Mouse (Mus musculus) heart, postnatal 10 days (tissue): ENCODE measurements around the gene Bcl9. TPM values are rescaled to one million over a fixed set of nuclear protein-coding genes. Genes with fewer than 3 reads are reported as not detected.

Experiments
- DNase-seq, 2 experiments: peaks; one replicate each; pipeline ENCODE4 v3.0.0; 2021
- intact Hi-C: fragments of 180-260 bp; cut with DNase I; formaldehyde crosslinking; loops from one replicate; pipeline ENCODE4 v1.15.1; 2025
- total RNA-seq, 2 experiments: library from RNA; stranded (reverse); gene quantifications; 2 replicates each; pipeline ENCODE4 v1.2.3; 2021

Bcl9 gene
- total RNA-seq, 2 experiments from 2014 or later = 26.0 to 26.8 TPM

DNA sequence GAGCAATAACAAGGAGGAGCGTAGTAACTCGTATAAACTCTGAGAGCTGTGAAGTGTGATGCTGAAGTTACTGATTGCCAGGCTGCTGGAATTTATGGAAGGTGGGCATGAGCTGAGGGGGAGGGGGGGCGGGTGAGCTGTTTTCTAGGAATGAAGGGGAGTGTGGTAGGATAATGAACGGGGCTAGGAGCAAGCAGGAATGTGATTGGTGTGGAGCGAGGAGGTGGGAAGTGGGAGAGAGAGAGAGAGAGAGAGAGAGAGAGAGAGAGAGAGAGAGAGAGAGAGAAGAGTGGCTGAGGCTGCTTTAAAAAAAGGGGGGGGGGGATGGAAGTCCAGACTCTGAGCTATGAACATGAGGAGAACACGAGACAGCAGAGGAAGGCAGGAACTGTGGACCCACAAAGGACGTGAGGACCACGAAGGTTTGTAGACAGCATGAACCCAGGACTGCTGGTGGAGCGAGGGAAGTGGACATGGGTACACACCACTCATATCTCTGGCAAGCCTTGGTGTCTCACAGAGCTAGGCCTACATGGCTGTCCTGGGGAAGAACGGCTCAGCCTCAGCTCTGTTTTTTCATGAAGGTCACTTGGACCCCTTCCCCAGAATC, 1.2 kb upstream of the Bcl9 start:
- intact Hi-C loops = loop anchor here (5.0 kb wide), 1 partner anchor 97 kb away; no protein-coding TSS in a partner anchor
- DNase-seq = no peak

DNA sequence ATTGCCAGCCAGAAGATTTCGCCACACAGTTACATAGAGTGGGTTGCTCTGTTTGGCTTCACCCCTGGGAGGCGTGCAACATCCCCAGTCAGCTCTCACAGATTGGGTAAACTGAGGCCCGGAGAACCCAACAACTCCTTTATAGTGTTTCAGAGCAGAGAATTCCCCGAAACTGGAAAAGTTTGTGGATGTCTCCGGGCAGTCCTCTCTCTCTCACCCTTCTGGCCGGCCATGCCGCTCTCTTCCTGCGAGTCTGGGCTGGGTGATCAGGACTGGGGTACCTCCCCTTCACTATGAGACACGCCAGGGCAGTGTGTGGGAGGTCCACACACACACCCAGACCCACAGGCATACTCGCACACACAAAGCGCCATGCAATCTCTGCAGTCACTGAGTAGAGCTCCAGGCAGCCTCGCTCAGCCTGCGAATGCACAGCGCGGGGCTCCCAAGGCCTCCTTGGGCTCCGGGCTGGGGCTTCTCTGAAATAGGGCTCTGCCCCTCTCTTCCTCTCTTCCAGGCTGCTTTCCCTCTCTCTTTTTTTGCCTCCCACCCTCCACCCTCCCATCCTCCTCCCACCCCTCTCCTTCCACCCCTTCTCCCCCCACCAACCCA, 670 bp downstream of the Bcl9 start:
- DNase-seq = peak; percentile 62 to 71
- intact Hi-C loops = loop anchor here (1.0 to 5.0 kb wide), 2 partner anchors 70 to 95 kb away; no protein-coding TSS in a partner anchor

DNA sequence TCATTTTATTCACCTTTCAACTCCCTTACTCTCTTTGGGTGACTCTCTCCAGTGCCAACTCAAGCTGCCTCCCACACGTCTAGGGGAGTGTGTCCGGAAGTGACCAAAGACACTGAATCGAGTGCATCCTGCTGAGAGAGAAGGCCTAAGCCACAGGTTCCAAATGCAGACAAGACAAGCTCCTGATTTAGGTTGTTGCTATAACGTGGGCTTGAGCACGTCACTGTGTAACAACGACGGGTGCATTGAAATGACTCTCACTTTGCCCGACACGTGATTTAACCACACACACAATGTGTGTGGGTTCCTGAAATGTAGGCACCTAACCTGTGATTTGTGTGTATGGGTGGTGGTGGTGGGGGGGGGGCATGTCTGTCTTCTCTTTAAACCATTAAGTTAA, 3.4 kb downstream of the Bcl9 start:
- no peak for DNase-seq
- intact Hi-C loops = no loop called here

DNA sequence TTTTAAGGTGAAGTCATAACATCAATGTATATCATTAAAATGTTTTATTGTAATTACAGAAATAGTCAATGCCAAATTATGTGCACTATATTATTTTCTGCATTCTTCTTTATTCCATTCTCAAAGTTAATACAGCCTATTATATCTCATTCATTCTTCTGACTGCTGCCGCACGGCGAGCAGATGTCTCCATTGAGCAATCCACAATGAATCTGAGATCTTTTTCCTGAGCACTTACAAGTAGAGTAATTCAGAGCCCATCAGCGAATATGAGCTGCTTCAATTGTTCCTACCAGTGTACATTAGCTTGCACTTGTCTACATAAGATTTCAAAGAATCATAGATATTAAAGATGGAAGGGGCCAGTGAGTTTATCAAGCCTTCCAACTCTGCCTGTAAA, 12.8 kb downstream of the Bcl9 start:
- DNase-seq = no peak
- intact Hi-C loops = no loop called here

DNA sequence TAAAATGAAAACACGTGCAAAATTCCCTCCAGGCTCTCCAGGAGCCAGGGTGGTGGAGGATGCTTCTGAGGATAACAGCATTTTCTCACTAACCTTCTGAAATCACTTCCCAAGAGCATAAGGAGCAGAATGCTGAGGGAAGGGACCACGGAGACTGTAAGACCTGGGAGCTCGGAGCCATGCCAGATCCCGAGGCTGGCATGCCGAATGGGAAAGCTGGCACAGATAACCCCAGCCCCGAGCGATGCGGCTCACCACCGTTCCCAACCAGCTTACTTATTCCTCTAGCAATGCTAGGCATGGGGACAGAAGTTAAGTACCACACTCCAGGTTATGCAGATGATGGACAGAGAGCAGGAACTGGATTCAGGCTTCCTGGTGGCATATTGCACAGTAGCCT, 13.7 kb downstream of the Bcl9 start:
- intact Hi-C loops = no loop called here
- DNase-seq = no peak

DNA sequence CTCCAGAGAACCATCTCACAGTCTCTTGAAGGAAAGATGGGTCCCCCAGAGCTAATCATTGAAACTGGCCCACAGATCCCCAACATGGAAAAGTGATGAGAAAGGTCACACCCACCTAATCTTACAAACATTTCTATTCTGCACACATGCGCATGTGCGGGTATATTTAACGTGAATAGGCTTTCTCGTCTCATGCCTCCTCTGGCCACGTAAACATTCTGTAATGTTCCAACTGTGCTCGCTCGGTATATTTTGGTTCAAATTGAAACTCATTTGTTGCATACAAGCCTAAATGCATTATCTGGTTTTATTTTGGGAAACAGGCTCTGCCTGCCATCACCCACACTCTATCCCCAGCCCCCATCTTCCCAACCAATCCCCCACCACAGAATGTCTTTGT, 16.3 kb downstream of the Bcl9 start:
- intact Hi-C loops = no loop called here
- no peak for DNase-seq

DNA sequence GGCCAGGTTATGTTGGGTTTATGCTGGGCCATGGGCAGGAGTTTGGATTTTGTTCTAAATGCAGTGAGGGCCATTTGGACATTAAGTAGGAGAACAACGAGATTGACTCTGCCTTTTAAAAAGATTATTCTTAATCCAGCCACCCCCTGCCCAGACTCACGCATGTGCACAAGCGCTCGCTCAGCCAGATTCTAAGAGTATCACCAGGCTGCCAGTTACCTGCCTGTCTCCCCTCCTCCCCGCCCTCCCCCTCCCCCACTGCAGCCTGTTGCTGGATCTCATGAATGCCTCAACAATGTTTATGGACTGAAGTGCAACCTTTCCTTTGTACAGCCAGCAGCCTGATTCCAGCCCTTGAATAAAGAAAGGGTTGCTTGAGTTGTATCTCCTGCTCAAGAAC, 22.0 kb downstream of the Bcl9 start:
- intact Hi-C loops = no loop called here
- DNase-seq = no peak

DNA sequence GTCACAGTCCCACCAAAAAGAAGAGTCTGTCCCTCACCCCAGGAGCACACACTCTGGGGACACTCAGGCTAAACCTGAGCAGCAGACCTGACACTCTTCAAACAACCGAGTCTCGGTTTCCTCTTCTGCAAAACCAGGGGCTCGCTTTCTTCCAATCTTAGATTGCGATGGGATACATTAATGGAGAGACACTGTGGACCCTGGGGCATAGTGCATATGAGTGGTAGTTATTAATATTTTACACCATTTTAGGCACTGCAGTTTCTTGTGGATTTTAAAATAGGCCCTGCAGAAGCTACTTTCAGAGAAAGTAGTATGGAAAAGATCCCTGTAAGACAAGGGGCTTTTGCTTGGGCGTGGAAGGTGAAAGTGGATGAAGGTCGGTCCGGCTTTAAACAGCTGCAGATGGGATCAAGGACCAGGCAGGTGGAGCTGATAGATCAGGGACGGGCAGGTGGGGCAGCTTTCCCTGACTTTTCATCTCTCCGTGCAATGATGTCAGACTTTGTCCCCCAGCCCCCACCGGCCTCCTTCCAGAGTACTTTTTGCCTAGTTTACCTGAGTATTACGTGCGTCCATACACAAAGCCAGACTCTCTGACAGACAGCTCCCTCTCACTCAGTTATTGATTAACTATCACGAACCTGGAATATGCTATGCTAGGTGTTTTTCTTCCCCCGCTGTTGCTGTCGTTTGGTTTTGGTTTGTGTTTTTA, 23.0 kb downstream of the Bcl9 start:
- DNase-seq = no peak
- intact Hi-C loops = no loop called here

DNA sequence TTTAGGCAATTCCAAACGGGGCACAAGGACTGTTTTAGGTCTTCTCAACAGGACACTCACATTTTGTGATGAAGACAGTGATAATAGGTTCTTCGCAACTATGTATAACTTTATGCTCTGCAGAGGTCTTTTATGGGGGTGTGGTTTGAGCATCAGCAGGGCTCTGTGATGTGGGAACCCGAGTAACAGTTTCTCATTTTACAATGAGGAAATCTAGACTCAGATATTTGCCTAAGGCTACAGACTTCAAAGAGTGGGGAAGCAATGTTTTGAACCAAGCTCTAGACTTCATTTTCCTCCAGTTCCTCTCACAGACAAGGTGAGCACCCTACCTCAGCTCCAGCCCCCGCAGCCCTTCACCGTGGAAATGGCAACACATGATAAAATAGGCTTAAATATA, 23.8 kb downstream of the Bcl9 start:
- intact Hi-C loops = no loop called here

DNA sequence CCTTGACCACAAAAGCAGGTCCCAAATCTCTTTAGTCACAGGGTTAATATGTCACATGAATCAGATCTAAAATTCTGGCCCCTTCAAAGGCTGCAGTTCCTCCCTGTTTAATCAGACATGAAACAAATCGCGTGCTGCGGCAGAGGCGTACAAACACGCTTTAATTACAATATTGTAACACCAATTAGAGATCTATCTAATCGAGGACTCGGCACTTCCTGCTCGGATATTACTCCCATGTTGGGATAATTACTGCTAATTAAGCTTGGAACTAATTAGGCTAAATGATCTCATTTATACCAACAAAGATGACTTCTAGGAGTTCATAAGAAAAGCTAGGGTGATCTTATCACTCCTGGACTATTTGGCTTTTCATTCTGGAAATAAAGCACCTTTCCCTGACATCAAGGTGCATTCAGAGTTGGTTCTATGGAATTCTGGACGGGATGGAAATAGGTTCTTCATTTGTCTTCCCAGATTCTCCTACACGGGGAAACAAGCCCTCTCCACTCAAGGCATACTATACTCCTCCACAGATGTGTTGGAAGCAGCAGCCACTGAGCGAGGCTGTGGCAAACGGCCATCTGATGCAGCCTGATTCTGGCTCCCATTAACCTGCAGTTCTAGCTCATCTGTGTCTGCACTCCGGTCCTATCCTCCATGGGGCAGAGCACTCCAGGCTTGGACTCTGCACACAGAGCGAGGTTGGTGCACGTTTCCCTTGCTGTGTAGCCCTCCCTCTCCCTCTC, 31.9 kb downstream of the Bcl9 start:
- intact Hi-C loops = no loop called here

More for the DNA sequence above, 23.8 kb downstream of the Bcl9 start:
- no peak for DNase-seq

DNA sequence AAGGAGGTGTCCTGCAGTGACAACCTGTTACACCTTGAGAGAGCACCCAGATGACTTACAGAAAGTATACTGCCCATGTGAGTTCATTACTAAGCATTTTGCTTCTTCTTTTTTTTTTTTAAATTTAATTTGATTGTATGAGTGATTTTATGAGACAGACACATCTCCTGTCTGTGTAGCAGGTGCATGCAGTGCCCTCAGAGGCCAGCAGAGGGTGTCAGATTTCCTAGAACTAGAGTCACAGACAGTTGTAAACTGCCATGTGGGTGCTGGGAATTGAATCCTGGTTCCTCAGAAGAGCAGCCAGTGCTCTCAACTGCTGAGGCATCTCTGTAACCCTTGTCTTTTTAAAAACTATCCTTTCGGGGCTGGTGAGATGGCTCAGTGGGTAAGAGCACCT, 35.5 kb downstream of the Bcl9 start:
- intact Hi-C loops = no loop called here
- no peak for DNase-seq

More for the DNA sequence above, 31.9 kb downstream of the Bcl9 start:
- DNase-seq = no peak

DNA sequence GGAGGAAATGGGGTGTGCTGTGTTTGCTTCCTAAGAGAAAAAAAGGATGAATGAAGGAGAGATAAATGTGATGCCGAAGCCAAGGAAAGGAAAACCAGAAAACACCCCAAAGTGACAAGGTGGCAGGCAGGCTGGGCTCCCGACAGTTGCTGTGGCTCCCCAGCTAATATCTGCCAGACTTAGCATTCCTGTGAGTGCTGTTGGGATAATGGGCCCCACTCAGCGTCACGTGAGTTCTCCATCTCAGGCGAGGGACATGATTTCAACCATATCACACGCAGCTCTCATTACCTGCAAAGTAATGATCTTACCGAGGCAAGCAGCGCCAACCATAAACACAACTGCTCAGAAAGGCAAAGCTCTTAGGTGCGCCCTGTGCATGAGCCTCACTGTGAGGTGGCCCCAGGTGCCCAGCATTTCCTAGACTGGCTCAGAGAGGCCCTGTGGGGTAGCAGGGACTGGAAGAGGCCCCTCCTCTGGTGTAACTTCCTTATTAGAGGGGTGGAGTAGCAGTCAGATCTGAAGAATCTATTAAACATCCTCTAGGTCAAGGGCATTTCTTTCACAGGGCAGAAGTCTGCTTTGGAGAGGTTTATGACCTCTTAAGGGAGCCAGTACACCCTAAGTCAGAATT, 41.9 kb downstream of the Bcl9 start:
- intact Hi-C loops = no loop called here
- no peak for DNase-seq

DNA sequence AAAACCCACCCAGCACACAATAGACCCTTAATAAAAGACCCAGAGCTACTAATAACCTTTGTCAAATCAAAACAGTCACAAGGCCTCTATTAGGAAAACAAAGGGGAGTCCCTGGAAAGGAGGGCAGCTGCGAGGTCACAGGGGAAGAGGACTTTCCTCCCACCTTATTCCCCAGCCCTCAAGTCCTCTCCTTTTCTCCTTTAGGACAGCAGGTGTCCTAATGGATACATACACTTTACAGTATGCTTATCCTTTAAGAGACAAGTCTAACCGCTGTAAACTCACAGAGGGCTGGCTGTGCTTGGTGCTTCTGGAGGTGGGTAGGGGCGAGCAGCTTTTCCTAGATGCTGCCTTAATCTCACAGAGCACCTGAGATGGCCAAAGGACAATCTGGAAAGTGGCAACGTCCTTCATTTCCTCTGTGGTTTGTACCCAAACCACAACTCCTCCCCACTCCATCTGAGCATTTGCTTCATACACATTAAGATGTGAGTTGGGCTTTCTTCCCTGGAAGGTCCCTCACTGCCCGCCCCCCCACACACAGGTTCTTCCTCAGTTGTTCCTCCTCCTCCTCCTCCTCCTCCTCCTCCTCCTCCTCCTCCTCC, 42.8 kb downstream of the Bcl9 start:
- DNase-seq = no peak
- intact Hi-C loops = no loop called here

DNA sequence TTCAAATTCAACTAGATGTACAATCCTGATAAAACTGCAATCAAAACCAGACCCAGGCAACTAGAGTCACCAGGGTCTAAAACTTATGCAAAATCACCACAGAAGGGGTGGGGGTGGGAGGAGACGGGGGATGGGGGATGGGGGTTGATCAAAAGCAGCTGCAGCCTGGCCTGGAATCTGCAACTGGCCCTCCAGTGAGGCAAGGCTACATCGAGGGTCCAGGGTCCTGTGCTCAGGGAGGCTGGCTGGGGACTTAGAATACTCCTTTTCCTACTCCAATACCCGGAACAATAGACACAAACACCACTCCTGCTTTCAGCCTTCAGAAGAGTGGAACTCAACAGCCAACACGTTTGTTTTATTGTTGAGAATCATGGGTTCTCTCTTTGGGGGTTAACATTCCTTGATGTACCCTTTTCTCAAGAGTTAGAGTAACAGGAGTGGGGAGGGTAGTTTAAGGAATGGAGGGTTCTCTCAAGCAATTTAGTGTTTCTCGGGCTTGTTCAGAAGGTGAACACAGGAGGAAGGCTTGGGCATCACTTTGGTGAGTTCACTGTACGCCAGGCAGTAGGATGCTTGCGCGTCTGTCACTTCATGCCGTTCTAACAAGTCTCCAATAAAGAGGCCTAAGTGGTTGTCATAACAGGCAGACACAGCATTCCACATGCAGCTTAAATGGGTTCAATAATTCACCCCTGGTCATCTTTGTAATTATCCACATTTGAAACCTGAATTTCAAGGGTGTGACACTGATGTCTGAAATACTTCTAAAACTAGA, 43.7 kb downstream of the Bcl9 start:
- intact Hi-C loops = no loop called here
- no peak for DNase-seq

DNA sequence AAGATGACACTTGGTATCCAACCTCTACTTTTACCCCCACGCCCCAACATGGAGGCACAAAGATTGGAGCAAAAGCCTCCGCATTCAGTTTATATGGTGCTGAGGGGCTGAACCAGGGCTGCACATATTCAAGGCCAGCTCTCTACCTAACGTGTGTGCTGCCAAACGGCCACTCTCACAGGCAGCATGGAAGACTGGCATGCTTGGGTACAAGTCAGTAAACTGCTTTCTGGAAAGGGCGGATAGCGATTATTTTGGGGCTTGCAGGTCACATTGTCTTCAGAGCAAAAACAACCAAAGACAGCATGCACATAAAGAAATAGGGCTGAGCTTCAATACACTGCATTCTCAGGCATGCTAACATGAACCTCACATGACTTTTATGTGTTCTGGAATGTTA, 44.8 kb downstream of the Bcl9 start:
- no peak for DNase-seq
- intact Hi-C loops = no loop called here

DNA sequence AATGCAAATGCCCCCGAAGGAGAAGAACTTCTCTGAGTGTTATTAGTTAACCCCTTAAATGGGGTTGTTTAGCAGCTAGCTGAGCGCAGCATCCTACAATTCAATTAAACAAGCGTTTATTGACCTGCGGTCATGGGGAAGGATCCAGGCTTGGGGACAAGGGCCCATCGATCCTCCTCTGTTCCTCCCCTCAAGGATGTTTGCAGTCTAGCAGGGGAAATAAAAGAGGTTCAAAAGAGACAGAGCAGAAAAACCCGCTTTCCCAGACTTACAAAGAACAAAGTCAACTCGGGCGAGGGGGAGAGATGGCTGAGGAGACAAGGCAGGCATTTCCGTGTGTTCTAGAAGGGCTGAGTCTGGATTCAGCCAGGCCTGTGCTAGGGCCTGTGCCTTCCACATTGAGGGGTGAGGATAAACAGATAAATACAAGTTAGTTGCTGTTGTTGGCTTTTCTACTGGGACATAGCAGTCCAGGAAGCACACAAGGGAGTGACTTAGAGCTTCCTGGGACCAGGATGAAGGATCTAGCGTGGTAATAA, 55.0 kb downstream of the Bcl9 start:
- DNase-seq = no peak
- intact Hi-C loops = no loop called here

DNA sequence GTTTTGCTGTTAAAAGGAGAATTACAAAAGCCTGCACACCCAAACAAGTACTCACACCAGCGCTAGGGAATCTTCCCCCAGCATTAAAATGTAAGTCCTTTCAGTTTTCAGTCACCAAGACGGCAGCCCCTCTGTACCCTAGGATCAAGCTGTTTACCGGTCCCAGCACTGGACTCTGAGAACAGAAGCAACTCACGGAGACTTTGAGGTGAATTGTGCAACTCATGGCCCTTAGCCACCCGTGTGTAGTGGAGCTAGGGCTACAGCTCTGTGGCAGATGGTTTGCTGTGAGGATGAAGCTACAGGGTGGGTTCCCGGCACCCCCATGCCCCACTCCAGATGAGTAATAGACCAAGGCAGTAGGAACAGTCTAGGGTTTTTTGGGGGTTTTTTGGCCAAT, 55.9 kb downstream of the Bcl9 start:
- DNase-seq = no peak
- intact Hi-C loops = no loop called here

DNA sequence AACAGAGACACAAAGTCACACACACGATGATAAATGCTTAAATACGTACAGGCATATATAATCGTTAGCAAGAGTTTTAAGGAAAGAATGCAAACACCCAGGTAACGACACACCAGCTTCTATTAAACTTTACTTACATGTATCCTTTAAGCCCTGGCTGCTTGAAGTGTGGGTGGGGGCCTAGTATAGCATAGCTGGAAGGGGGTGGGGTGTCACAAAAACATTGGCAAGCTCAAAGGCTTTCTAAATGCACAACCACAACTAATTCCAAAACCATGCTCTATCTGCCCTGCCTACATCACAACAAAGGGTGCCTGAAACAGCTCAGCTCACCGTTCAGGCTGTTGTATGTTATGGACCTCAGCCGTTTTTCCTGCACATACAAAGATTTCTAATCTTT, 57.9 kb downstream of the Bcl9 start:
- intact Hi-C loops = no loop called here

DNA sequence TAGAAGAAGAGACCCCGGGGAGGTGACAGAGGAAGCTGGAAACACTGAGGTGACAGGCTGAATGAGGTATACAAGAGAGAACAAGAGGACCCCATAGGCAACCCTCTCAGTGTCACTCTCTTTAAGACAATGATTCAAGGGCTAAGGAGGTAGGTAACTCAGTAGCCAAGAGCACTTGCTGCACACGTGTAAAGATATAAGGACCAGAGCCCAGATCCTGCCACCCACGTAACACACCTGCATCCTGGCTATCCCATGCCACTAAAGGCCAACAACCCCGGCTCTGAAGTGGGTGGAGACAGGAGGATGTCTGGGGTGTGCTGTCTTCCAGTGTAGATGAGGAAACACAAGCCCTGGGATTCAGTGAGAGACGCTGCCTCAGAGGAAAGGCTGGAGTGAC, 58.4 kb downstream of the Bcl9 start:
- DNase-seq = no peak
- intact Hi-C loops = no loop called here

More for the DNA sequence above, 57.9 kb downstream of the Bcl9 start:
- DNase-seq = no peak

DNA sequence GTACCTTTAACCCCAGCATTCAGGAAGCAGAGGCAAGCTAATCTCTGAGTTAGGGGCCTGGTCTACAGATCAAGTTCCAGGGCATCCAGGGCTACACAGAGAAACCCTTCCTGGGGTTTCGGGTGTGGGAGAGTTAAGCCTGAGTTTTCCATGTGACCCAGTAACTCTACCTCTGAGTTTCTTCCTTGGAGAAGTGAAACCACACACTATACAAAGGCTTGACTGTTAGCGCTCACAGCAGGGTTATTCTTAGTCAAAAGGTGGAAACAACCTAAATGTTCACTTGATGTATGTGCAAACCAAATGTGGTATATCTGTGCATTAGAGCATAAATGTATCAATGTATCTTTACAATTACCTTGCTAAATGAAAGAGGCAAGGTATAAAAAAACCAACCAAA, 59.2 kb downstream of the Bcl9 start:
- intact Hi-C loops = no loop called here
- DNase-seq = no peak
